Mouse (Mus musculus) lung, postnatal 0 days (tissue): ENCODE results near the gene Stn1. TPM values are rescaled to one million over a fixed set of nuclear protein-coding genes. Genes with fewer than 3 reads are reported as not detected.
A peak's percentile ranks its signal among the peaks of the same experiment; 100 is the strongest.

Experiments
- ATAC-seq: fragments of 200-750 bp; cut with Nextera tagmentation; 2 replicates; pipeline ENCODE4 v1.8.0; 2017; ENCODE audit warnings: moderate library complexity
- DNase-seq: peaks from one replicate; pipeline ENCODE4 v3.0.0-alpha.2; 2016; ENCODE audit warnings: low spot score
- H3K27ac ChIP-seq: fragments of 300-500 bp; sonication (generic); 2 replicates; pipeline ENCODE4 v1.5.1; 2014; ENCODE audit warnings: antibody characterized with exemption, mild to moderate bottlenecking, low read length, mixed read lengths
- H3K27me3 ChIP-seq: fragments of 300-500 bp; sonication (generic); replicated peaks from 2 replicates; pipeline ENCODE4 v1.6.1; 2014; ENCODE audit warnings: low read length, mixed read lengths; ENCODE audit not compliant: insufficient read depth
- H3K36me3 ChIP-seq: fragments of 300-500 bp; sonication (generic); 2 replicates; pipeline ENCODE4 v1.6.1; 2014; ENCODE audit warnings: low read length, mixed read lengths; ENCODE audit not compliant: insufficient read depth
- H3K4me1 ChIP-seq: fragments of 300-500 bp; sonication (generic); 2 replicates; pipeline ENCODE4 v1.6.1; 2014; ENCODE audit warnings: antibody characterized with exemption, low read depth, low read length, mixed read lengths; ENCODE audit not compliant: insufficient read depth
- H3K4me2 ChIP-seq: fragments of 300-500 bp; sonication (generic); replicated peaks from 2 replicates; pipeline ENCODE4 v1.6.1; 2014; ENCODE audit warnings: low read depth, mild to moderate bottlenecking, low read length, moderate library complexity, mixed read lengths
- H3K4me3 ChIP-seq: fragments of 300-500 bp; sonication (generic); 2 replicates; pipeline ENCODE4 v1.5.1; 2014; ENCODE audit warnings: low read depth, low read length
- H3K9ac ChIP-seq: fragments of 300-500 bp; sonication (generic); replicated peaks from 2 replicates; pipeline ENCODE4 v1.6.1; 2014; ENCODE audit warnings: low read depth, mild to moderate bottlenecking
- H3K9me3 ChIP-seq: fragments of 300-500 bp; sonication (generic); 2 replicates; pipeline ENCODE4 v1.6.1; 2016; ENCODE audit warnings: low read length, mixed read lengths
- CTCF ChIP-seq: IDR thresholded peaks from 2 replicates; pipeline ENCODE4 v1.5.1; 2016; ENCODE audit warnings: antibody characterized with exemption, mild to moderate bottlenecking
- EP300 ChIP-seq: IDR thresholded peaks from 2 replicates; pipeline ENCODE4 v1.6.1; 2016; ENCODE audit warnings: antibody characterized with exemption, mild to moderate bottlenecking, control low read depth
- WGBS: fragments of 180-500 bp; shearing (Covaris S2); extraction: QIAGEN DNeasy Blood & Tissue Kit; methylation state at CpG from one replicate; pipeline ENCODE4 v1.1.7; 2014; 5-methylcytosine and 5-hydroxymethylcytosine counted together
- polyA plus RNA-seq: library from polyadenylated mRNA; unstranded; fragments of >200 nt; fragmentation: Nextera tagmentation; extraction: Ambion mirVana; gene quantifications from 2 replicates; pipeline ENCODE4 v1.2.1, GENCODE M21; 2015

Stn1 gene
- polyA plus RNA-seq, 1 experiment from 2014 or later, result 28.6 TPM

DNA sequence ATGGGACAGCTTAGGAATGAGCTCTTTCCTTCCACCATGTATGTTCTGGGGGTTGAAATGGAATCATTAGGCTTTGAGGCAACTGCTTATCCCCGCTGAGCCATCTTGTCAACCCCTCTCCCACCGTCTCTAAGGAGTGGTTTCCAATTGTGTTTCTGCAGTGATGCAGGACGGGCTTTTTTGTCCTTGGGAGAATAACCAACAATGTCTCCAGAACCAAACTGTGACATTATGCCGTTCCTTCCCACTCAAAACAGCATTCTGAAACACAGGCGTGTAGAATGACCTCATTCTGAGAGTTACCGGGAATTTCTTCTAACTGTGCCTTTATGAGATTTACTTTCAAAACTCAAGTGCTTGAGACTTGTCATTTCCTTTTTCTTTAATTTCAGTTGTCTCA lies 44.9 kb downstream of the Stn1 start:
- no peak overlapping the region for H3K4me3 ChIP-seq
- H3K27me3 ChIP-seq, result no peaks in the 10 kb centered on the region
- TF ChIP-seq CTCF, result no peak
- no peak for TF ChIP-seq EP300
- H3K36me3 ChIP-seq, result no peaks in the 10 kb centered on the region
- H3K9ac ChIP-seq, result no peak overlapping the region
- no peak overlapping the region for H3K4me2 ChIP-seq
- ATAC-seq, result no peak
- H3K27ac ChIP-seq, result no peak overlapping the region
- peaks cover 3% of the 10 kb centered on the region; the same call in 1 of the 2 replicates for H3K9me3 ChIP-seq
- WGBS, result 83% methylated on average over 6 of the region's 6 CpGs
- DNase-seq, result no peak
- no peaks in the 10 kb centered on the region for H3K4me1 ChIP-seq

DNA sequence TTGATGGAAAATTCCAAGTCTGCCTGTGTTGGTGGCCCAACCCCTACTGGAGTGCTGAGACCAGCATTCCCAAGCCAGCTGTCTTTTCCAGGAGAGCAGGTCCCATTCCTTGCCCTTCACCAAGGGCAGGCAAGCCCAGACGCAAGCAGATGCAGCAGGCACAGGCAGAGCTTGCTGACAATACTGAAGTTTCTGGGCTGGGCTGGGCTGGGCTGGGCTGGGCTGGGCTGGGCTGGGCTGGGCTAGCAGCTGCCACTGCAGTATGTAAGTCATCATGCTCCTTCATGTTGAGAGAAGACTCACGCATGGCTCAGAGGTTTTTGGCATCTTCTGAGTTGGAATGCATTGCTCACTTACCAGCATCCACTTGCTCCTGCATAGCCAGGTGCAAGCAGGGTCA lies 45.5 kb downstream of the Stn1 start:
- Histone ChIP-seq H3K4me3 (no peak overlapping the region), H3K4me1 (no peaks in the 10 kb centered on the region), H3K4me2 (no peak overlapping the region), H3K27me3 (no peaks in the 10 kb centered on the region), H3K27ac (no peak overlapping the region), H3K9me3 (peaks cover 3% of the 10 kb centered on the region; the same call in 1 of the 2 replicates), H3K9ac (no peak overlapping the region), H3K36me3 (no peaks in the 10 kb centered on the region)
- ATAC-seq (no peak), DNase-seq (no peak)
- 72% methylated on average over 2 of the region's 2 CpGs for WGBS
- no peak for TF ChIP-seq CTCF
- no peak for TF ChIP-seq EP300

DNA sequence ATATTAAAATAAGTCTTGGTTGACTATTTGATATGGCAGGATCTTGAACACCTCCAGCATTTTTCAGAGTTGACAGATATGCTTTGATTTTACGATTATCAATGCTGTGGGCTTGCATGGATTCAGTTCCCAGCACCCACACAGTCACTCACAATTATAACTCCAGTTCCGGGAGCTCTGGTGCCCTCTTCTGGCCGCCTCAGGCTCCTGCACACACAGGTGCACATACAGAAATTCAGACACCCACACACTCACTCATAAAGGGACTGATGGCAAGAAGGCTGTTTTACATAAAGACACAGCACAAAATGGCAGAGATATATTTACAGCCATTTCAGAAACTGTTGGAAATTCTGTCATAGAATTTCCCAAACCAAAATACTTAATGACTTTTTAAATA lies 48.1 kb downstream of the Stn1 start:
- no peak overlapping the region for H3K4me3 ChIP-seq
- no peak overlapping the region for H3K9ac ChIP-seq
- H3K4me1 ChIP-seq, result 0 out of 2 replicates have a peak, but pooled peaks cover 3% of the 10 kb centered on the region
- ATAC-seq (no peak), DNase-seq (no peak)
- H3K27ac ChIP-seq, result no peak overlapping the region
- H3K4me2 ChIP-seq, result no peak overlapping the region
- H3K27me3 ChIP-seq, result no peaks in the 10 kb centered on the region
- no peaks in the 10 kb centered on the region for H3K36me3 ChIP-seq
- no peak for TF ChIP-seq CTCF
- no peak for TF ChIP-seq EP300
- H3K9me3 ChIP-seq, result peaks cover 3% of the 10 kb centered on the region; the same call in 1 of the 2 replicates
- WGBS, result 80% methylated on average over 3 of the region's 3 CpGs

DNA sequence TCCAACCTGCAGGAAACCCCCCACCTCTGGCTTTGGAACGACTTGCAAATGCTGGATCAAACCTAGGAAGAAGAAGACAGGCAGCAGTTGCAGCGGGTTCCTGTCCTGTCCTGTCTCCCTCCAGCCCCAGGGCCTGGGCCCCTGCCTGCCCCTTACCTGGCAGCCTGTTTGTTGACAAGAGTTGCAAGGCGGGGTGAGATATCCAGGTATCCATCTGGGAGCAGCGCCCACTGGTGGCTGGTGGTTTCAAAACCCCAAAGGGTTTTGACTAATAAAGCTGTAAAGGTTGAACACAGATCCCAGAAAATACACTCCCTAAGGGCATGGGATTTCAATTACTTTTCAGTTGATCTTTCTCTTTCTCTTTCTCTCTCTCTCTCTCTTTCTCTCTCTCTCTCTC lies 49.1 kb downstream of the Stn1 start:
- Histone ChIP-seq H3K9me3 (peaks cover 3% of the 10 kb centered on the region; the same call in 1 of the 2 replicates), H3K9ac (no peak overlapping the region), H3K36me3 (no peaks in the 10 kb centered on the region), H3K27ac (no peak overlapping the region), H3K4me3 (no peak overlapping the region), H3K4me1 (0 out of 2 replicates have a peak, but pooled peaks cover 3% of the 10 kb centered on the region), H3K4me2 (no peak overlapping the region), H3K27me3 (no peaks in the 10 kb centered on the region)
- WGBS, result 30% methylated on average over 4 of the region's 4 CpGs
- TF ChIP-seq EP300 (no peak), CTCF (peak; percentile 66)
- ATAC-seq, result no peak
- DNase-seq, result no peak

DNA sequence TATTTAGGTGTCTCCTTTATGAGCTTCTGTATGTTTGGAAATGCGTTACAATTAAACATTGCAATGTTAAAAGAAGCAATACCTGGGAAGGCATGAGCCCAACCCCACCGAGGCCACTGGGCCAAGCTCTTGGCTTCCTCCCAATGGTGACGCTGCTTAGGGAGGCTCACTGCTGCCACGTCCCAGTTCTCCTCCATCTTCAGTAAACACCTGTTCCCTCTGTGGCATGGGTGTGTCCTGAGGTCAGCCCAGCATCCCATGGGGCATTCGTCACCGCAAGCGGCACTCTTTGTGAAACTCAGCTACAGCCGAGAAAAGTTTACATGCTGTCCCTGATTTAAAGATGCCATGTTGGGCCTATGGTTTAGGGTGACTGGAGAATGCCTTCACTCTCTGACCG lies 49.7 kb downstream of the Stn1 start:
- Histone ChIP-seq H3K27ac (no peak overlapping the region), H3K9me3 (peaks cover 3% of the 10 kb centered on the region; the same call in 1 of the 2 replicates), H3K27me3 (no peaks in the 10 kb centered on the region), H3K4me1 (0 out of 2 replicates have a peak, but pooled peaks cover 3% of the 10 kb centered on the region), H3K4me3 (no peak overlapping the region), H3K4me2 (no peak overlapping the region), H3K9ac (no peak overlapping the region), H3K36me3 (no peaks in the 10 kb centered on the region)
- 78% methylated on average over 9 of the region's 9 CpGs for WGBS
- DNase-seq (no peak), ATAC-seq (no peak)
- TF ChIP-seq CTCF, result no peak
- TF ChIP-seq EP300, result no peak

DNA sequence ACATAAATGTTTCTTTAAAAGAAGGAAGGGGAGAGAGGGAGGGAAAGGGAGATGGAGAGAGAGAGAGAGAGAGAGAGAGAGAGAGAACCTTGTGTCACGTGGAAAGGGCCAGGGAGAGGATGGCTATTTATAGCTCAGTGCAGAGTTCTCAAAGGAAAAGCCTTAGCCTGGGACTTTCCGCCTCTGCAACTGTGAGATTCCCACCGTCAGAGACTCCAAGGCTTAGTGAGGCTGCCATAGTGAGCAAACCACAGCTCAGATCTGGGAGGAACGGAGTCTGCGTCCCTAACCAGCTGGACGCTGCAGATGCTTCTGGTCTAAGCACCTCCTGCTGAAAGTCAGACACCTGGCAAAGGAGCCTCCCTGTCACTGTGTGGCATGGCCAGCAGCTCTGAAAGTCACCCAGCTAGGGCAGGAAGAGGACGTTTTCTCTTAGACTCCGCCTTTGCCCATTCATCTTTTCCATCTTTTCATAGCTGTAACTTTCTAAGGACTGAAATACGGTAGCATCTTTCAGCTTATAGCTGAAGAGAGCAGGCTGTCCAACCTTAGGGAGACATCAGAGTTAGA lies 51.2 kb downstream of the Stn1 start:
- 19% methylated on average over 9 of the region's 9 CpGs for WGBS
- Histone ChIP-seq H3K27ac (no peak overlapping the region), H3K36me3 (no peaks in the 10 kb centered on the region), H3K4me1 (0 out of 2 replicates have a peak, but pooled peaks cover 3% of the 10 kb centered on the region), H3K4me2 (peak overlapping the region; percentile 27; the same call in 1 of the 2 replicates), H3K27me3 (no peaks in the 10 kb centered on the region), H3K9me3 (peaks cover 6% of the 10 kb centered on the region; the same call in 1 of the 2 replicates), H3K4me3 (no peak overlapping the region), H3K9ac (no peak overlapping the region)
- TF ChIP-seq EP300, result no peak
- TF ChIP-seq CTCF, result no peak
- ATAC-seq, result peak; percentile 41
- DNase-seq, result no peak
